Mouse (Mus musculus) ES-CJ7 (cell line): ENCODE measurements around the gene Rilpl1.
"Not testable (repeated sequence)": the region's sequence is repeated elsewhere in the genome, so short reads cannot be mapped to it uniquely, and the experiment has no call there.

Experiments
- DNase-seq: peaks from one replicate; pipeline ENCODE4 v3.0.0; 2011; ENCODE audit warnings: low read depth, low spot score

Gene Rilpl1

DNA sequence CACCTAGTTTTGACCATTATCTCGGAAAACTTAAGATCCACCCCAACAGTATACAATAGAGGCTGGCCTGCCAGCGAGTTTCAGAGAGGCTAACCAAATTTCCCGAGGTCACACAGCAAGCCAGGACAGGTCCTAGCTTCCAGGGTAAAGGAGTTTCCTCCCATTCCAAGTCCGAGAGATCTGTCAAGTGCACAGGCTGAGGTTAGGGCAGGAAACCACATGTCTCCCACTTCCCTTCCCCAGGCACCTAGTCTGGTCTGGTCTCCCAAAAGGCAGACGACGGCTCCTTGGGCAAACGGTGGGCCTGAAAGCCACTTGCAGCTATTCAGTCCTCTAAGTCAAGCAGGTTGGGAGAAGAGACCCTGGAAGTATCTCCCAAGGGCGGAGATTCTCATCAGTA is 1.5 kb downstream of the Rilpl1 start:
- DNase-seq = no peak

DNA sequence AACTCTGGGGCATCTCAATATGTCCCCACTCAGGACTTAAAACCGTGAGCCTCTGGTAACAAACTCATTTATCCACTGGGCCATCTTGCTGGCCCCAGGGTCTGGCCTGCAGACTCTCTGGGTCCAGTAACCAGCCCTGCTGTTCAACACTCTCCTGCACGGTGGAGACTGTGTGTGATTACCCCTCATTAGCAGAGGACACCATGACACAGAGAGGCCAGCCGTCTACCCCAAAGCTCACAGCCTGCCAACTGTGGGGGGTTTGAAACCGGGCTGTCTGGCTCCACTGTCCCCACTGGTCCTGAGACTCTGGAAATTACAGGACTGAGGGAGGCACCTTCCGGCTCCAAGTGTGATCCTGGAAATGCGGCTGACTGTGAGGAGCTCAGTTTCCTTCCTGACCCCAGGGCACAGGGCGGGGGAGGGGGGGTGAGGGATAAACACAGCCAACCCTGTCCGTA is 2.0 kb downstream of the Rilpl1 start:
- no peak for DNase-seq

DNA sequence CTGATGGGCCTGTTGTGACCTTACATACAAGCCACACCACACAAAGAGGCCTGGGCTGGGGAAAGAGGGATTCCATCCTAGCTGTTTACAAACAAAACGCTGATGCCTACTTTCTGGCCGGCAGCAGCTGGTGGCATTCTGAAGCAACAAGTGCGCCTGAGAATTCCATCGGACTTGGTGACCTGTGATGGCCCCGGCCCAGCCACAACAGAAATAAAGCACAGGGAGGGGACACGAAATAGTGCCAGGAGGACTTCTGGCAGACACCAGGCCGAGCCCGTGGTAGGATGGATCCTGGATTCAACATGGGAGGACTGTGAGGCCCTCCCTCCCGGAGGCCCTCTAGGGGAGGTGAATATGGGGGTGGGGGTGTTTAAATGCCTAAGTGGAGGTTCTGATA is 2.4 kb downstream of the Rilpl1 start:
- DNase-seq = no peak

DNA sequence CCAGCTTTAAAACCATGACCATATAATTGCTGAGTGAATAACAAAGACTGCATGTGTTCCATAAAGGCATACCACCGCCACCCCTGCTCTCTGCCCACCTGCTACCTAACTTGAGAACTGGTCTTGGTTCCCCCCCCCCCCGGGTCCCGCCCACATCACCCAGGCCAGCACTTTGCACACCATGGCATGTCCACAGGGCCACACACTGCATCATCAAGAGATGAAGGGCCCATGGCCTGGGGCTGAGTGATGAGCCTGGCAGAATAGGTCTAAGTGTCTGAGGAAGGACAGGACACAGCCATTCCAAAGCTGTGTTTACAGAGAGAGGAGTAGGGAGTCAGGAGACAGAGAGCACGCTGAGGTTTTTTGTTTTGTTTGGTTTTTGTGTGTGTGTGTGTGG is 2.8 kb downstream of the Rilpl1 start:
- no peak for DNase-seq

DNA sequence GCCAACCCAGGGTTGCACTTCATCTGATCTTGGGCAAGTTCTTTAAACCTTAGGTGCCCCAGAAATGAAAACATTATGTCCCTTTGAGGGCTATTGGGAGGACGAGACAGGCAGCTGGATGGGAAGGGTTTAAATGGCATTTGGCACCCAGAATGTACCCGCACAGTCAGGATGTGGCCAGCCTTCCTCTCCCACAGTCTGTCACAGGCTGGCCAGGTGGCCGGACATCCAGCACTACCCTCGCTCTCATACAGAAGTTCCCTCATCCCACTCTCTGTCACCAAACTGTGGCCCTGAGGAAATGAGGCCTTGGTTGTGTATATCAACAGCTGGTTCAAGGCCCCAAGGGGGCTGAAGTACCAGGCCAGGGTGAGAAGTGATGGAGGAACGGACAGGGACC is 6.2 kb downstream of the Rilpl1 start:
- DNase-seq = no peak

DNA sequence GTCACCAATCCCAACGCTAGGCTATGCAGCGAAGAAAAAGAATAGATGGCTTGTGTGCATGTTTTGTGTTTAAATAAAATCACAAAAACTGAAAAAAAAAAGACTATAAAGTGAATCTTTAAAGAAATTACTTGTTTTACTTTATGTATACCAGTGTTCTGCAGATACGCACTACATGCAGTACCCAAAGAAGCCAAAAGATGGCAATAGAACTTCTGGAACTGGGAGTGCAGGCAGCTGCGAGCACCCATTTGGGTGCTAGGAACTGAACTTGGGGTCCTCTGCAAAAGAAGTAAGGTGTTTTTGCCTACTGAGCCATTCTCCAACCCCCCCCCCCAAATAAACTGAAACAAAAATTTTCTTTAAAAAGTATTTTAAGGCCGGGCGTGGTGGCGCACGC is 8.2 kb downstream of the Rilpl1 start:
- peak; percentile 49 for DNase-seq

DNA sequence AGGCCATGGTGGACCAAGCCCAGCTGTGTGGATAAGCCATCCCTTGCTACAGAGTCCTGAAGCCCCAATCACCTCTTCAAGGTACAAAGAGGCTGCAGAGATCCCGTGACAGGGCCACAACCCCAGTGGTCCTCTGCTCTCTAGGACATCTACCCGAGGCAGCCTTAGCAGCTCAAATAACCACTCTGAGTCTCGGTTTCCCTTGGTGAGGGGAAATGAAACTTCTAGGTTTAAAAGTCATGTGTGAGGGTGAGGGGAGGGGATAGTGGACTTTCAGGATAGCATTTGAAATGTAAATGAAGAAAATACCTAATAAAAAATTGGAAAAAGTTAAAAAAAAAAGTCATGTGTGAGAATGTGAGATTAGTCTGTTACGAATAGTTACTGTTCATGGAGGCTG is 9.6 kb downstream of the Rilpl1 start:
- DNase-seq = no peak

DNA sequence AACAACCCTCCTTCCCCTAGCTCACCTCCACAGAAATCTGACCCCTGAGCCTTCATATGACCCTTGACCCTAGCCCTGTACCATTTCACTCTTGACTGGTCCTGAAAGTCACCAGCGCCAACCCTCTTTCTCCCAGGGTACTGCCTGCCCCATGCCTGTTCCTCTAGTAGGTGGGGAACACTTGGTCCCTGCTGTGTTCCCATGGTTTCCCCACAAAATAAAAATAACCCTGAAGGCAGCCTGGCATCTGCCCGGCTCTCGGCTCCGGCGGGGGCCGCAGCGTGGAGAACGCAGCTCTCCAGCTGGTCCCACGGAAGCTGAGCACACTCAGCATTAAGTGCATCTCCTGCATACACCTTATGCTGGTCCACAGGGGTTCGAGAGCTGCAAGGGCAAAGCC is 12.5 kb downstream of the Rilpl1 start:
- no peak for DNase-seq

DNA sequence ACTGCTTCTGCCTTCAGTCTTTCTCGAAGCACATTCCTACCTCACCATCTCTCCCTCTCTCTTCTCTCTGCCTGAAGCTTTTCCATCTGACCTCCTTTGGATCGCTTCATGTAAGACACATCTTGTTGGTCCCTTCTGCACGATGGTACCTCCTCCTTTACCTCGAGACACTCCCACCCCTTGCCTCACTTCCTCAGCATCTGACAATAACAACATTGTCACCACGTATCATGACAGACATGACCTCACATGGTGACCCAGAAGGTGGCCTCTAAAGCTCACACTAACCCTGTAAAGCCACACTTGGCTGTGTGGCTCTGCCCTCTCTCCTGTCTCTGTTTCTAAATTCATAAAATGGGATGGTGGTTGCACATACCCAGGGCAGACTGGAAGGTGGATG is 15.4 kb downstream of the Rilpl1 start:
- DNase-seq = no peak

DNA sequence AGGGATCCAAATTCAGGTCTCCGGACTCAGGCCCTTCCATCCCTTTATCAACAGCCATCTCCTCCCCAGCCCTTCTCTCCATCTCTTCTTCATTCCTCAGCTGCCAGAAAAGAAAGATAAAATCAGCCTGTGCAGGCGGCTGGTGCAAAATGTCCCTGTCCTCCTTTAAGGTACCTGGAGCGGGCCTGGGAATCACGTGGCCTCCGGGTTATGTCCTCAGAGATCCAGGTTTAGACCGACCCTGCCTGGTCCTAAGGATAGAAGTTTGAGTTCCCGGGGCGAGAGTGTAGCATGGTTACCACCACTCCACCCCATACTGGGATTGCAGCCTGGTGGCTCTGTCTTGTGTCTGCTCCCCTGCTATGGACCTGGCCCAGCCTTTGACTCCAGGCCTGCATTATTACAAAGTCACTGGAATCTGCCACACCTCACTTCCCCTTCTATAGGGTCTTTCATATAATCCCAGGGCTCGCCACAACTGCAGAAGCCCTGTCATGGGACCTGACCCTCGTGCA is 20.6 kb downstream of the Rilpl1 start:
- DNase-seq = peak; percentile 55

DNA sequence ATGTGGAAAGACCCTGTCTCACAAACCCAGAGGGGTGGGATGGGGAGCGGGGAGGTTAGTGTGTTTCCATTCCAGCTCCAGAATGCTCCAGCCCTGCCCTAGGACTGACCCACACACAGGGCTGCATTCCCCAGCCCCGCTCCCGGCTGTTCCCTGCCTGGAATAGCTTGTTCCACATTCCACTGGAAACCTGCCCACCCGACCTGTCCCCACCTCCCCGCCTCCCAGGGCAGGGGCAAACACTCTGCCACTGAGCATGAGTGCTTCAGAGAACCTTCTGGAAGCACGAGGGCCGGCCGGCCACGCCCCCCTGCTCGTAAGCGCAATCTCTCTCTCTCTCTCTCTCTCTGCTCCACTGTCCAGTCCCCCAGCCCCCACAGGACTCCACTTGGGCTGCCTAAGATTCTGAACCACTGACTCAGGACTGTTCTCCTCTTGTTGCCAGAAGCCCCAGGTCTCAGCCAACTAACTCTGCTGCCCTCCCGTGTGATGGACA is 21.4 kb downstream of the Rilpl1 start:
- DNase-seq = peak; percentile 21

DNA sequence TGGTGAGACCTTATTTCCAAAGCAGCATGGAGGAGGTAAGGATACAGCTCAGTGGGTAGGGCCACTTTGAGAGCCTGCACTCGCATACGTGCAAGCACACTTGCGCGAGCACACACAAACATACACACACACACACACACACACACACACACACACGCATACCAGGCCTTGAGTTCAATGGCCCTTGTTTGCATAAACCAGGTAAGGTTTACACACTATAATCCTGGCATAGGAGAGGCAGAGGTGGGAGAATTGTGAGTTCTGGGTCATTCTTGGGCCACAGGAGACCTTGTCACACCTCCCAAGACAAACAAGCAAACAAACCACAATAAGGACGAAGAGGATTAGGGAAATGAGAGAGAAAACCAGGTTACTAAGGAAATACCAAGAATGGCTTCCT is 22.0 kb downstream of the Rilpl1 start:
- DNase-seq = no peak

DNA sequence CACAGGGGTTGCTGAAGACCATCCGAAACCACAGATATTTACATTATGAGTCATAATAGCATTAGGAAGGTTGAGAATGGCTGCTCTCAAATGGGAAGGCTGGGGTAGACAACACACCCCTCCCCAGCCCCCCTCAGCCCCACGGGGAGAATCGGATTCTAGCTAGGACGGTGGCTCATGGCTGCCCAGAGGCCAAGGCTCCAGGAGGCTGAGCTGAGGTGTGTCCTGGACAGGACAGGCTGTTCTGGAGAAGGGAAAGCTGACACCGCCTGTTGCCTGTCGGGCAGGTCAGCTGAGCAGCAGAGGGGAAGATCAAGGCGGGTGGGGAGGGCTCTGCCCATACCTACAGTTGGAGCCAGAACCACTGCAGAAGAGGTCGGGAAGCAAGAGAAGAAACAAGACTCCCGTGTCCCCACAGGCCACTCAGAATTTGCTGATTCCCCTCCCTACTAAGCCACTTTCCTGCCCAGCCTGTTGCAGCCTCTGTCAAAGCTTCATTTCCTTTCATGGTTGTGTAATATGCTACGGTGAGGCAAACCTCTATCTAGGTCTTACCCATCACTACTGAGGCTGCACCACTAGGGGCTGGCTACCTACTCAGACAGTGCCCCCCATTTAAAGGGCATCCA is 24.3 kb downstream of the Rilpl1 start:
- no peak for DNase-seq

DNA sequence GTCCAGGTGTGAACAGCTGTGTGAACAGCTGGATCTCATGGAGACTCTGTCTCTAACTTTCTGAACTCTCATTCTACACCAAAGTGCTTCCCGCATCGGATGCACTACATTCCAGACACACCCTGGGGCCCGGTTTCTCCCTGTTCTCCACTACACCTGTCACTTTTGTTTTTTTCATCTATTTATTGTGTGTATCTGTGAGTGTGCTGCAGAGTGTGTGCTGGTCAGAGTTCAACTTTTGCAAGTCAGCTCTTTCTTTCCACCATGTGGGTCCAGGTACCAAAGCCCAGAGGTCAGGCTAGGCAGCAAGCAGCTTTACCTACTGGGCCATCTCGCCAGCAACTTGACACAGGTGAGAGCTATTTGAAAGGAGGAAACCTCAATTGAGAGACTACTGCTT is 26.0 kb downstream of the Rilpl1 start:
- no peak for DNase-seq

DNA sequence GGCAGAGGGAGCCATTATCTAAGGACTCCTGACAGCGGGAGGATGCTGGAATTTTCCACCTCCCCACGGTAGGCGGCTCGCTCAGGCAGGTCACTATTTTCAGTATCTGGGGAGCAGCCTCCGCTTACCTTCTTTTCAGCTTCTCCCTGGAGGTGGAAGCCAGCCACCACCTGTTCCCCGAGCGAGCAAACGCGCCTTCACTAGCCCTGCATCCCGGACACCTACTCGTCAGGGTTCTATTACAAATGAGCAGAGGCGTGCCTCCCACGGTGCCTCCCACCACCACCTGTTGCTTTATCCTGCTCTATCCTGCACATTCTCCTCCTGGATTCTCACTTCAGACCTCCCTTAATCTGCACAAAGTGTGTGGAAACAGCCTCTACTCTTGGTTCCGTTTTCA is 27.4 kb downstream of the Rilpl1 start:
- DNase-seq = peak; percentile 41

DNA sequence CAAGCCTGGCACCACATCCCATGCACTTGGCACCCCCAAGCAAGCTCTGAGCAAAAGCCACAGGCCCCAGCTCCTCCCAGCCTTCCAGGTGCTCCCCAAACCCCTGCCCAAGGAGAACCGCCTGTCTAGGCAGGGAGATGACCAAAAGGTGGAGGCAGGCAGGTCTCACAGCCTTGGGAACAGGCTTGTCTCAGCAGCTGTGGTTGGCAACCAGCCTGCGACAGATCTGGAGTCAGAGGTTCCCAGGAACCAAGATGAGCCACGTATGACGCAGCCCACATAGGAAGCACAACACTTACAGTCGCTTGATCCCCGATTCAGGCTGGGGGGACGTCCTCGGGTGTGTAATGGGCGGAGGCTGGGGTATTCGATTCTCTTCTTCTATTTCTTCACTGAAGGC is 29.6 kb downstream of the Rilpl1 start:
- no peak for DNase-seq

DNA sequence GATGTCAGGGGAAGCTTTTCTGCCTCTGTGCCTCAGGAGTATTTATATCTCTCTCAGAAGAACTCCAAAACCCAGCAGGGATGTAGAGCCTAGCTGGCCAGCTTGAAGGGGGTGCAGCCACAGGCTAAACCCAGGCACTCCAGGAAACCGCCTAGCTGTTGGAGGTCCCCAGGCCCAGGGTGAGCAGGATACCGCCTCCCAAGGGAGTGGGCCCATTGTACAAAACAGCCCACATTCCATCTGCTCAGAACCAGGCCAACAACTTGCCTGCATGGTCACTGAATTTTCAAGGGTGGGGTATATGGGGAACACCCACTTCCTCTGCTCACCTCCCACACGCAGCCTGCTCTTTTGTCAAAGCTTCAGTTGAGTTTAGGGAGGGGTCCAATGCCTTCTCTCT is 30.6 kb downstream of the Rilpl1 start:
- DNase-seq = peak; percentile 46

DNA sequence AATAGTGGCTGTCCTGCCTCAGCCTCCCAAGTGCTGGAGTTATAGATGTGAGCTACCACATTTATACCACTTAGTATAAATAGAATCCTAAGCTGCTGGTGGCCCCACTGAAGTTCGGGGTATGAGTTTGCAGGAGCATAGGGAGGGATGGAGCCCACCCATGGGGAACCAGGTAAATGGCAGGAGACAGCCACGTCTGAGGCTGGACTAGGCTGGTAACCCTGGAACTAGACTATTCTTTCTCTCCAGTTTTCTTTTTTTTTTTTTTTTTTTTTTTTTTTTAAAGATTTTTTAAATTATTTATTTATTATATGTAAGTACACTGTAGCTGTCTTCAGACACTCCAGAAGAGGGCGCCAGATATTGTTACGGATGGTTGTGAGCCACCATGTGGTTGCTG is 31.2 kb downstream of the Rilpl1 start:
- not testable (repeated sequence) for DNase-seq

DNA sequence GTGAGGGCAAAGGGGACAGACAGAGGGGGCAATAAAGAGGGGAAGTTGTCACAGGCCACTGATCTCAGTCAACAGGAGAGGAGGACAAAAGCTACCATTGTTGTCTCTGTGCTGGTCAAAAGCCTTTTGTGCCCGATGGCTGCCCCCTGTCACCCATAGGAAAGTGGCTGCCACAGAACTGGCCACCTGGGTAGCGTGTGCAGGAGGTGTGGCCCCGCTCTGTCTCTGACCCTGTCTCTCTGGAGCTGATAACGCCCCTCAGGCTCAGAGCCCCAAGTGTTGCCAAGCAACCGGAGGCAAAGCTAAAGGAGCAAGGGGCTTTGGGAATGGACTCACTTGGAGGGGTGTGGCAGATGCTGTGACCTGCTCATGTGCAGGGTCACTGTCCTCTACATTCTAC is 32.2 kb downstream of the Rilpl1 start:
- DNase-seq = no peak

DNA sequence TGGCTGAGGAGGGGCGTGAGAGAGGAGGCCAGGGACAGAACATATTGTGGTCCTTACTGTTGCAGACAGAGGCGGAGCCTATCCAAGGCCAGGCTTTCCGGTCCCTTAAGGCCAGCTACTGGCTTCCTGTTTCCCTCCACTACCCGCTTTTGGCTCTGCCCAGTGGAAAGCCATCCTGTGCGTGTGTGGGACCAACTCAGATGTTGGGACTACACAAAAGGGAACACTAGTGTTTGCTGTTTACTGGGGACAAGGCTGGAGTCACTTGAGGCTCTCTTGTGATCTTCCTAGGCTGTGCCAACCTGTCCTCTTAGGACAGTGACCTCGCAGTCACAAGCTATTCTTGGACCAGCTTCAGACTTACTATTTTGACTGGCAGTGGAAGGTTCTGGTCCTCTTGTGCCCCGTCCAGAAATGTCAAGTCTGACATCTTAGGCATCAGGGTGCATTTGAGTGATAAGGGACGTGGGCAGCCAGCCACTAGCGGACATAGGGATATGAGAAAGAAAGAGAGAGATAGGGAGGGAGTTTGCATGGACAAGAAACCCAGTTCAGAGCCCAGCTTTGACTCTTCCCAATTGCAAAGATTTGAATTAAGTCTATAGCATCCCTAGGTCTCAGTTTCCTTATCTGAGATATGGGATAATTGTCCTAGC is 32.8 kb downstream of the Rilpl1 start:
- DNase-seq = no peak

DNA sequence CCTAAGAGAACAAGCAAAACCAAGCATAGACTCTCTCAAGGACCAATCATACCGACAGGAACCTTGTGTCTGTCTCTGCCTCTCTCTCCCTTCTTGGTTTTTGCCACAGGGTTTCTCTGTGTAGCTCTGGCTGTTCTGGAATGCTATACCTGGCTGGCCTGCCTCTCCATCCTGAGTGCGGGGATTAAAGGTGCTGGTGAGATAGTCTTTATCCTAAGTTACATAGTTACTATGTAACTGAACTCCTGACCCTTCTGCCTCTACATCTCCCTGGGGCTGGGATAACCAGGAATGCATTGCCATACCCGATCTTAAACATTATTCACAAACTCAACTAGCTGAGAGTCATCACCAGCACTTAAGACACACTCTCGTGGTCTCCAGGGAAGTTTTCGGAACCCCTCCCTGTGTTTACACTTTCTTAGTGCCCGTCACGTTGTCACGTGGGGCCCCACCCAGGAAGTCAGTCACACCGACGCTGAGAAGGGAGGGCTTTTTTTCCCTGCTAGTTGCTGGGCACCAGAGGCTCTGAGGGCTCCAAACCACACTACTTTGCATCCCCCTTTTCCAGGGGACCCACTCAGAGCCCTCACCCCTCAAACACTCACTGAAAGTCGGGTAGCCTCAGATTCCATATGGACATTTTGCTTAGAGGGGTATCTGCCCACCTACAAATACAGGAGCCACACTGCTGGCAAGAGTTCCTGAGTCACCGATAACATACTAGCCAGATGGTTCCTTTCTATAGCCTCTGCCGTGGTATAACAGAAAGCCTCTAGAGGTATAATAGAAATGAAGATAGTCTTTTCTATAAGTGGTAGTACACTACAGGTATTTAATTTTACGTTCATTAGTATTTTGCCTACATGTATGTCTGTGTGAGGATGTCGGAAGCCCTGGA is 34.3 kb downstream of the Rilpl1 start:
- DNase-seq = no peak

DNA sequence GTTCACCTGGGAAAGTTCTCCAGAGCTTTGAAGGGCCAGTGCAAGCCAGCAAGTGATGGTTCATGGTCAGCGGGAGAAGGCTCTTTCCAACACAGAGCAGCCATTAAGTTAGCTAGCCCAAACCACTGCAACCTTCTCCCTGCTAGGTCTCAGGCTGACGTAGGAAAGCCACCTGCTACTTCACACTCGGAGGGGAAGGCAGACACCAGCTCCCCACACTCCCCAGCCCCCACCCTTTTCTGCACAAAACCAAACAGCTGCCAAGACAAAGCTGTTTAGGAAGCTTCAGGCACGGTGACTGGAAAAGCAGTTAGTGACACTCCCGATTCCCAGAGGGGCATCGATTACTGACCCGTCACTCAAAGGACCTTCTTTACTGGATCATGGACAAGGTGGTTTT is 35.6 kb downstream of the Rilpl1 start:
- DNase-seq = no peak
